Mouse (Mus musculus) small intestine, adult 2 months (tissue): Measurements from ENCODE around the gene Elovl2. TPM values are rescaled to one million over a fixed set of nuclear protein-coding genes. Genes with fewer than 3 reads are reported as not detected.
"Not testable (repeated sequence)": the region's sequence is repeated elsewhere in the genome, so short reads cannot be mapped to it uniquely, and the experiment has no call there.

ENCODE experiments used
- H3K27ac ChIP-seq: fragments of 200-500 bp; 2 replicates; pipeline ENCODE4 v1.5.1; 2012; ENCODE audit warnings: low read depth, low read length, control low read depth, inconsistent platforms; ENCODE audit not compliant: insufficient read depth
- H3K27me3 ChIP-seq: fragments of 200-500 bp; 2 replicates; pipeline ENCODE4 v1.6.1; 2012; ENCODE audit warnings: mild to moderate bottlenecking, moderate library complexity, low read length, inconsistent platforms; ENCODE audit not compliant: control insufficient read depth, insufficient read depth
- H3K36me3 ChIP-seq: fragments of 200-500 bp; 2 replicates; pipeline ENCODE4 v1.6.1; 2012; ENCODE audit warnings: mild to moderate bottlenecking, low read length, control low read depth, inconsistent platforms; ENCODE audit not compliant: control insufficient read depth, insufficient read depth
- H3K4me1 ChIP-seq: fragments of 200-500 bp; 2 replicates; pipeline ENCODE4 v1.6.1; 2012; ENCODE audit warnings: low read length, inconsistent platforms, mixed read lengths; ENCODE audit not compliant: control insufficient read depth, insufficient read depth, insufficient read length
- H3K4me3 ChIP-seq: fragments of 200-500 bp; 2 replicates; pipeline ENCODE4 v1.5.1; 2012; ENCODE audit warnings: low read depth, mild to moderate bottlenecking, control low read depth, inconsistent platforms, low read length, moderate library complexity
- CTCF ChIP-seq: fragments of 200-500 bp; IDR thresholded peaks from 2 replicates; pipeline ENCODE4 v1.5.1; 2012; ENCODE audit warnings: low read depth, mild to moderate bottlenecking, control low read depth, inconsistent platforms, low read length, moderate library complexity, mixed read lengths; ENCODE audit not compliant: insufficient replicate concordance, insufficient read length; ENCODE audit errors: extremely low read depth
- POLR2A ChIP-seq: fragments of 200-500 bp; IDR thresholded peaks from 2 replicates; pipeline ENCODE4 v1.6.1; 2012; ENCODE audit warnings: low read depth, mild to moderate bottlenecking, control low read depth, inconsistent platforms, low read length, moderate library complexity
- WGBS: fragments of 180-500 bp; shearing (Covaris S2); methylation state at CpG from one replicate; pipeline ENCODE4 v1.1.7; 2018; 5-methylcytosine and 5-hydroxymethylcytosine counted together
- polyA plus RNA-seq: library from polyadenylated mRNA; depleted of rRNA; stranded (reverse); fragments of >200 nt; gene quantifications from 2 replicates; pipeline ENCODE4 v1.2.3, GENCODE M21; 2012; rRNA removed

The Elovl2 gene
- polyA plus RNA-seq, result 0.05 and 0.08 TPM in 2 replicates

DNA sequence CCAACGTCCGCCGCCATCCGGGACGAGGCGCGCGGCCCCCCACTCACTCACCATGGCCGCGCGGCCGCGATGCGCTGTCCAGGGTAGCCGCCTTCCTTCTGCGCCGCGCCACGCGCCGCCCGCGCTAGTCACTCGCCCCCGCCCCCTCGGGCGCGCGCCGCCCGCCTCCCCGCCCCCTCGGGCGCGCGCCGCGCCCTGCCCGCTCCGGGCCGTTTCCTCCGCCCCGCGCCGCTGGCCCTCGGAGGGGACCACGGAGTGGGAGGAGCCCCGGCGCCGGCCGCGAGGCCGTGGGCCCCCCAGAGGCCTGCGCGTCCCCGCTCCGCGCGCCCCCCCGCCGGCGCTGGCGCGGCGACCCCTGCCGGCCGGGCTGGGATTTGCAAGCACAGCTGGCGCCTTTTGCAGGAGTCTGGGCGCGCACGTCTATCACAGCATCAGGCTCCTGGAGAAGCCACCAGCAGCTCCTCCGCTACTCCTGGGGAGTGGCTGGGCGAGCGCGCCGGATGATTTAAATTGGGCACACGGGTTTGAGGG is at the start of gene Elovl2:
Gene Elovl2, minus strand, starts transcription at position 102 of the 531 bp plus-strand sequence.
- 2% methylated on average over 73 of the region's 77 CpGs for WGBS

DNA sequence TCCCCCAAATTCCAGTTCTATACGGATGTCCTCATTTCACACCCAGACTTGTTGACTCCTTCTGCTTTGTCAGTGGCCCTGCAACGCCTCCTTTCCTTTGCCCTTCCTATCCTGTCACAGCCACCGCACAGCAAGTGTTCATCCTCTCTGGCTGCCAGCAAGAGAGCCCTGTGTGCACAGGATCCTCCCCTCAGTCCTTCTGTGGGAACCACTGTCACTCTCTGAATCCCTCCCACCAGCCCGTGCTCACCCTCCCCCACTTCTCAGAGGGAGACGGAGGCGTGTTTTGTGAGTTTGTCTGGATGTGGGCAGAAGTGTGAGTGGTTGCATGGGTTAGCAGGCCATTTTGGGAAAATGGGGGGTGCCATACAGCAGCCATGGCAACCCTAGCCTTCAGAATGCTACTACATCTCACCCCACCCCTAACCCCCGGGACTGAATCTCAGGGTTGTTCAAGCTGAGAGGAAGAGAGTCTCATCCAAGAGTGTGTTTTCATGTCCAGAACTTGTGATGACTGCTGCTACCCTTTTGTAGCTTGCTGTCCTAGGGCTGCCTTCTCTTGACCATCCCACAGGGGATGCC is 47.7 kb upstream of the Elovl2 start:
- Histone ChIP-seq H3K36me3 (no peaks in the 10 kb centered on the region; the same call in 1 of the 2 replicates), H3K4me1 (no peaks in the 10 kb centered on the region), H3K27me3 (no peaks in the 10 kb centered on the region), H3K4me3 (no peak overlapping the region), H3K27ac (no peak overlapping the region)
- 73% methylated on average over 7 of the region's 7 CpGs for WGBS
- TF ChIP-seq POLR2A (no peak), CTCF (no peak)

More for the DNA sequence above, at the start of gene Elovl2:
- no peaks in the 10 kb centered on the region for H3K36me3 ChIP-seq
- peaks cover 3% of the 10 kb centered on the region for H3K4me1 ChIP-seq
- peak within 1 kb of the TSS; percentile 56 for H3K4me3 ChIP-seq
- H3K27me3 ChIP-seq, result peaks cover 16% of the 10 kb centered on the region
- H3K27ac ChIP-seq, result no peak within 1 kb of the TSS
- TF ChIP-seq POLR2A (no peak), CTCF (peak; percentile 70; the same call in 1 of the 2 replicates)

DNA sequence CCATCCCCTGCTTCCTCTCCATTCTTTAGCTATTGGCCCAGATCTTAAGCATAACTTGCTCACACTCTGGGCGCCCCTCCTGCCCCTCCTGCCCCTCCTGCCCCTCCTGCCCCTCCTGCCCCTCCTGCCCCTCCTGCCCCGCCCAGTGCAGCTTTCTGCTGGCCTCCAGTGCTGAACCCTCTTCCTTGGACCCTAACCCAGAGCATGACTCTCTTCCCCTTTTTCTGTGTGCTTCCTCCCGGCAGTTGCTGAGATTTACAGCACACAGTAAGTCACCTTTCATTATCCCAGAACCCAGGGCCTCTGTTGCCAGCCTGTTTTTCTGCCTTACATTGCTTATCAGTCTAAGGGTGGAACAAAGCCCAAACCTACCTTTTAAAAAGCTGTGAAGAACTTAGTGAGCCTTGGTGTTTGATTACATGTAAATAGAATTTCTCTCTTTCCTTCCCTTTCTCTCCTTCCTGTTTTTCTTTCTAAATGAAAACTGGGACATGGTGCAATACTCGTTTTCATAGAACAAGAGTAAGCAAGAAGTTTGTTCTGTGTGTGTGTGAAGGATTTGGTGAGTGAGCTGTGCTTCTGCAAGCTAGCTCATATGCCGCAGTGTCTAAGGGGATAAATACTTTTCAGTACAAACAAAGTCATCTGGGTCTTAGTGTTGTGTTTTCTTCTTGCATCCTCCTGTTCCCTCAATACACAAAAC is 43.2 kb upstream of the Elovl2 start:
- Histone ChIP-seq H3K36me3 (no peaks in the 10 kb centered on the region), H3K4me3 (no peak overlapping the region), H3K27ac (no peak overlapping the region), H3K27me3 (no peaks in the 10 kb centered on the region), H3K4me1 (peaks cover 3% of the 10 kb centered on the region; the same call in 1 of the 2 replicates)
- TF ChIP-seq CTCF (no peak), POLR2A (no peak)
- WGBS, result 63% methylated on average over 5 of the region's 5 CpGs

GRCm38 (mm10) chr13:41261617-41262016 is 41.4 kb upstream of the Elovl2 start:
- H3K27ac ChIP-seq, result 0 out of 2 replicates have a peak overlapping the region, but pooled peaks have one; percentile 41
- whole genome bisulfite sequencing, result 36% methylated on average over 8 of the region's 8 CpGs
- H3K27me3 ChIP-seq, H3K4me1 ChIP-seq, H3K36me3 ChIP-seq, H3K4me3 ChIP-seq: not testable (repeated sequence)

- Histone ChIP-seq H3K4me3 (no peak overlapping the region), H3K27ac (no peak overlapping the region), H3K36me3 (no peaks in the 10 kb centered on the region), H3K27me3 (no peaks in the 10 kb centered on the region), H3K4me1 (peaks cover 3% of the 10 kb centered on the region; the same call in 1 of the 2 replicates)
- TF ChIP-seq POLR2A (no peak), CTCF (no peak)
- 86% methylated on average over 4 of the region's 4 CpGs for WGBS
These were observed 37.6 kb upstream of the Elovl2 start for GRCm38 (mm10) chr13:41257851-41258250.

DNA sequence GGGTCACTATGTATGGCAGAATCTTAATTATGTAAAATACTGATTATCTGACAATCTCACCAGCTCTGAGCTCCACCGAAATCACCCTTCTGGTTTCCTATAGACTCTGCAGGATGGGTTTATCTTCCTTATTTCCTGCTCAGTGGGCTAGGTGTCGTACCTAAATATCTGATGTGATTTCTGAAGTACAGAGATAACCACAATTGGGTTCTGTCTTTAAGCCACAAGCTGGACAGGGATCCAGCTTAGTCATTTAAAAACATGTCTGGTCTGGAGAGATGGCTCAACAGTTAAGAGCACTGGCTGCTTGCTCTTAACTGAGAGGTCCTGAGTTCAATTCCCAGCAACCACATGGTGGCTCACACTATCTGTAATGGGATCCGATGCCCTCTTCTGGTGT is 36.8 kb upstream of the Elovl2 start:
- 90% methylated on average over 3 of the region's 3 CpGs for WGBS
- TF ChIP-seq CTCF (no peak), POLR2A (no peak)

DNA sequence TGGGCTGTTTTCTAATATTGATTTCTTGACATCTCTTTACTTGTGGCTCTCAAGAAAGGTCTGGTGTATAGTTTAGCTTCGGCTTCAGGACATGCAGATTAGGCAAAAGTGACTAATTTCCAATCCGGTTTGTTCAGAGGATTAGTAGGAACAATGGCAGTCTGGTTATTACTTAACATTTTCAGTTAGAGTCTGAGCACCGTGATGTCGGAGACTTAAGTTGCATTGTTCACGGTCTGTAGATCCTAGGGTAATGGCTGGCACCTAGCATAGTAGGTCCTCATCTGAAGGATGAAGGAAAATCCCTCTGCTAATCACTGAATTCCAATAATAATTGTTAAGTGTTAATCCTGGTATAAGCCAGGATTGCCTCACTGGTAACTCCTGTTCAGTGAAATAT is 35.9 kb upstream of the Elovl2 start:
- TF ChIP-seq CTCF (no peak), POLR2A (no peak)
- Histone ChIP-seq H3K4me1 (peaks cover 6% of the 10 kb centered on the region; the same call in 1 of the 2 replicates), H3K27me3 (no peaks in the 10 kb centered on the region), H3K36me3 (no peaks in the 10 kb centered on the region), H3K4me3 (no peak overlapping the region), H3K27ac (no peak overlapping the region)
- 93% methylated on average over 5 of the region's 5 CpGs for whole genome bisulfite sequencing

More for the DNA sequence above, 36.8 kb upstream of the Elovl2 start:
- H3K4me1 ChIP-seq, result peaks cover 6% of the 10 kb centered on the region; the same call in 1 of the 2 replicates
- H3K27ac ChIP-seq, result no peak overlapping the region
- no peaks in the 10 kb centered on the region for H3K27me3 ChIP-seq
- H3K4me3 ChIP-seq, result no peak overlapping the region
- H3K36me3 ChIP-seq, result no peaks in the 10 kb centered on the region
